Mouse (Mus musculus): Measurements from ENCODE around the gene Gm156. TPM values are rescaled to one million over a fixed set of nuclear protein-coding genes. Genes with fewer than 3 reads are reported as not detected.

Gene Gm156
- not detected for polyA plus RNA-seq (2015; fragmentation: Illumina TruSeq; extraction: RNeasy Lipid Tissue Mini Kit (QIAGEN cat#74804); ENCODE audit: insufficient read depth, low replicate concordance)

DNA sequence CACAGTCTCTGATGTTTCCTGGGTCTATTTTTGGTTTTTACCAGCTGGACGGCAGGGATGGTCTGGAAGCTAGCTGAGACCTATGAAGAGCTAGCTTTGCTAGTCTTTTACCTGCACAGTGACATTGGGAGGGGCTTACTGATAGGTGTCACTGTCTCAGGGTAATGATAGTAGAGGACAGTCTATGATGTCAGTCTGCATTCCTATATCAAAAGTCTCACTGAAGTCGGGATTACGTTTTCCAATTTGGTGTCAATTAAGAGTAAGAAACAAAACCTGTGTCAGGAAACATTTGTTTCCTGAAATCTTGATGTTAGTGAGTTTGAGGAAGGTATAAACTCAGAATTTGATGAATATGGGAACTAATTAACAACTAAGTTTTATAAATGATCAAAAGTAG, at the start of gene Gm156:
Gm156 (minus strand) TSS at position 101 of the 400 bp plus-strand sequence.

DNA sequence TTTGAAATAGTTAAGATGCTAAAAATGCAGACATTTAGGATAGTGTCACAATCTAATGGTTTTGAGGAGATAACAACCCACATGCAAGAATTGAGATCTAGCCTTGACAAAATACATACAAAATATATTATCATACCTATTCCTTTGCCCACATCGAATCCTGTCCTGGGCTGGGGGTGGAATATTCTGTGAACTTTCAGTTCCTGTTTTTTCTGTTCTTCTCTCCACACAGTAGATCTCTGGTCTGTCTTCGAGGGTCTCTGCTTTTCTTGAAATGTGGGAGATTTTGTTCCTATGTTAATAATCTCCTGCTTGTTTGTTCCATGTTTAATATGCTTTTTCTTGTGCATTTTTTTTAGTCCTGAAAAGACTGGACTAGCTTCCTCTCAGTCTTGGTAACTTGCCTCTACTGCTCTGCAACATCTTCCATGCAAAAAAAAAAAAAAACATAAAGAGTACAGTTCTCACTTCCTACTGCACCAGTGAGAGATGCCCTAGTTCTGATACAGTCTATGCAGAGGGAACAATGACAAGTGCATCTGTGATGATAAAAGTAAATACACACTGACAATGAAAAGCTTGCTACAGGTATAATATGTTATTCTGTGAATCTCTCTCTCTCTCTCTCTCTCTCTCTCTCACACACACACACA, 43.9 kb downstream of the Gm156 start, which contains the start of gene Klri2:
Klri2 (minus strand) TSS at position 416 of the 653 bp plus-strand sequence.

DNA sequence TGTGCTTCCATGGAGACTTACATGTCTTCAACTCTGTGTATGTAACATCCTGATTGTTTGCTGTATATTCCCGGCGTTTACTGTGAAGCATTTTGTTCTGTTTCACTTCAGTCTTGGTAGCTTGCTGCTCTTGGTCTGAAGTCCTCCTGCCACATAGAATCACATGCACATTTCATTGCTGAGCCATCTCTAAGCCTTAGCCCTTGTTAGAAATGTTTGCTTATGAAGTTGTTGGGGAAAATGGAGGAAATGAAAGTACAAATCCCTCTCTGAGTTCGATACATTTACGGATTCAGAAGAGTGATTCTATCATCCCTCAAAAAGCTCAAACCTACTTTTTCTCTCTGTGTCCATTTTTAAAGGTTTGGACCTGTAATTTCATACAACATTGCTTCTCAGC, 67.0 kb downstream of the Gm156 start, which contains the start of gene Klri1:
Klri1 (minus strand) TSS at position 101 of the 400 bp plus-strand sequence.

Other genes starting within 250 kb of the Gm156 start
- 20.6 TPM for gene Klre1, start 206.4 kb downstream of the Gm156 start, polyA plus RNA-seq (2015; fragmentation: Illumina TruSeq; extraction: RNeasy Lipid Tissue Mini Kit (QIAGEN cat#74804); ENCODE audit: insufficient read depth, low replicate concordance)
- 143 TPM for gene Klrd1, start 192.5 kb downstream of the Gm156 start, polyA plus RNA-seq (2015; fragmentation: Illumina TruSeq; extraction: RNeasy Lipid Tissue Mini Kit (QIAGEN cat#74804); ENCODE audit: insufficient read depth, low replicate concordance)
- 75.9 TPM for gene Klrk1, start 160.4 kb downstream of the Gm156 start, polyA plus RNA-seq (2015; fragmentation: Illumina TruSeq; extraction: RNeasy Lipid Tissue Mini Kit (QIAGEN cat#74804); ENCODE audit: insufficient read depth, low replicate concordance)
- gene Klrc3, start 140.9 kb downstream of the Gm156 start, polyA plus RNA-seq (2015; fragmentation: Illumina TruSeq; extraction: RNeasy Lipid Tissue Mini Kit (QIAGEN cat#74804); ENCODE audit: insufficient read depth, low replicate concordance), result 3.4 TPM
- gene Klrc2, start 123.6 kb downstream of the Gm156 start, polyA plus RNA-seq (2015; fragmentation: Illumina TruSeq; extraction: RNeasy Lipid Tissue Mini Kit (QIAGEN cat#74804); ENCODE audit: insufficient read depth, low replicate concordance), result 15.9 TPM
- 18.9 TPM for gene Klrc1, start 105.3 kb downstream of the Gm156 start, polyA plus RNA-seq (2015; fragmentation: Illumina TruSeq; extraction: RNeasy Lipid Tissue Mini Kit (QIAGEN cat#74804); ENCODE audit: insufficient read depth, low replicate concordance)
- gene Klri1, start 67.1 kb downstream of the Gm156 start, polyA plus RNA-seq (2015; fragmentation: Illumina TruSeq; extraction: RNeasy Lipid Tissue Mini Kit (QIAGEN cat#74804); ENCODE audit: insufficient read depth, low replicate concordance), result 20.7 TPM
- 9.2 TPM for gene Klri2, start 43.8 kb downstream of the Gm156 start, polyA plus RNA-seq (2015; fragmentation: Illumina TruSeq; extraction: RNeasy Lipid Tissue Mini Kit (QIAGEN cat#74804); ENCODE audit: insufficient read depth, low replicate concordance)
- not detected for gene Gm17631, start 78.4 kb upstream of the Gm156 start, polyA plus RNA-seq (2015; fragmentation: Illumina TruSeq; extraction: RNeasy Lipid Tissue Mini Kit (QIAGEN cat#74804); ENCODE audit: insufficient read depth, low replicate concordance)
- gene Klra17, start 92.4 kb upstream of the Gm156 start, polyA plus RNA-seq (2015; fragmentation: Illumina TruSeq; extraction: RNeasy Lipid Tissue Mini Kit (QIAGEN cat#74804); ENCODE audit: insufficient read depth, low replicate concordance), result 7.4 TPM
- gene Klra5, start 133.4 kb upstream of the Gm156 start, polyA plus RNA-seq (2015; fragmentation: Illumina TruSeq; extraction: RNeasy Lipid Tissue Mini Kit (QIAGEN cat#74804); ENCODE audit: insufficient read depth, low replicate concordance), result 1.5 TPM
- gene Klra6, start 242.7 kb upstream of the Gm156 start, polyA plus RNA-seq (2015; fragmentation: Illumina TruSeq; extraction: RNeasy Lipid Tissue Mini Kit (QIAGEN cat#74804); ENCODE audit: insufficient read depth, low replicate concordance), result 3.3 TPM